Mouse (Mus musculus): ENCODE measurements around the gene Pcbp3. TPM values are rescaled to one million over a fixed set of nuclear protein-coding genes. Genes with fewer than 3 reads are reported as not detected.

The Pcbp3 gene
- polyA plus RNA-seq, 1 experiment from 2014 or later, result 11.9 TPM

GRCm38 (mm10) chr10:76809916-76810660 lies 151.6 kb downstream of the Pcbp3 start:
- H3K36me3 ChIP-seq (ENCODE audit: control insufficient read depth, insufficient read depth), result no peaks in the 10 kb centered on the region
- no peaks in the 10 kb centered on the region for H3K27me3 ChIP-seq (ENCODE audit: control insufficient read depth, insufficient read depth, low read length)
- H3K27ac ChIP-seq (ENCODE audit: low read length), result no peak overlapping the region
- H3K4me3 ChIP-seq (ENCODE audit: low read length), result no peak overlapping the region
- ATAC-seq (replicated peaks; ENCODE audit: extremely low read depth, insufficient read depth, low FRiP score), result no peak
- H3K9me3 ChIP-seq (replicated peaks; ENCODE audit: control insufficient read depth, low read length), result no peaks in the 10 kb centered on the region
- 63% methylated on average over 7 of the region's 7 CpGs for WGBS
- H3K4me2 ChIP-seq (ENCODE audit: low read depth, low read length), result no peak overlapping the region
- H3K4me1 ChIP-seq (ENCODE audit: control insufficient read depth, insufficient read depth, low read length), result 0 out of 2 replicates have a peak, but pooled peaks cover 2% of the 10 kb centered on the region
- no peak overlapping the region for H3K9ac ChIP-seq (ENCODE audit: low read length)

- H3K4me3 ChIP-seq (ENCODE audit: low read length), result no peak overlapping the region
- no peaks in the 10 kb centered on the region for H3K9me3 ChIP-seq (replicated peaks; ENCODE audit: control insufficient read depth, low read length)
- H3K4me1 ChIP-seq (ENCODE audit: control insufficient read depth, insufficient read depth, low read length), result 0 out of 2 replicates have a peak, but pooled peaks cover 2% of the 10 kb centered on the region
- H3K9ac ChIP-seq (ENCODE audit: low read length), result no peak overlapping the region
- 78% methylated on average over 11 of the region's 11 CpGs for WGBS
- H3K4me2 ChIP-seq (ENCODE audit: low read depth, low read length), result no peak overlapping the region
- H3K36me3 ChIP-seq (ENCODE audit: control insufficient read depth, insufficient read depth), result no peaks in the 10 kb centered on the region
- no peak overlapping the region for H3K27ac ChIP-seq (ENCODE audit: low read length)
- no peak for ATAC-seq (replicated peaks; ENCODE audit: extremely low read depth, insufficient read depth, low FRiP score)
- no peaks in the 10 kb centered on the region for H3K27me3 ChIP-seq (ENCODE audit: control insufficient read depth, insufficient read depth, low read length)
Observed at GRCm38 (mm10) chr10:76809439-76809838, 152.2 kb downstream of the Pcbp3 start.

- WGBS, result 69% methylated on average over 10 of the region's 10 CpGs
- ATAC-seq (replicated peaks; ENCODE audit: extremely low read depth, insufficient read depth, low FRiP score), result no peak
- Histone ChIP-seq H3K36me3 (ENCODE audit: control insufficient read depth, insufficient read depth) (no peaks in the 10 kb centered on the region), H3K9ac (ENCODE audit: low read length) (no peak overlapping the region), H3K4me1 (ENCODE audit: control insufficient read depth, insufficient read depth, low read length) (0 out of 2 replicates have a peak, but pooled peaks cover 2% of the 10 kb centered on the region), H3K9me3 (replicated peaks; ENCODE audit: control insufficient read depth, low read length) (no peaks in the 10 kb centered on the region), H3K27me3 (ENCODE audit: control insufficient read depth, insufficient read depth, low read length) (no peaks in the 10 kb centered on the region), H3K27ac (ENCODE audit: low read length) (no peak overlapping the region), H3K4me2 (ENCODE audit: low read depth, low read length) (no peak overlapping the region), H3K4me3 (ENCODE audit: low read length) (no peak overlapping the region)
Observed at GRCm38 (mm10) chr10:76808446-76809400, 153.0 kb downstream of the Pcbp3 start.

GRCm38 (mm10) chr10:76802500-76802885 lies 159.2 kb downstream of the Pcbp3 start:
- H3K4me3 ChIP-seq (ENCODE audit: low read length), result no peak overlapping the region
- H3K4me2 ChIP-seq (ENCODE audit: low read depth, low read length), result no peak overlapping the region
- H3K36me3 ChIP-seq (ENCODE audit: control insufficient read depth, insufficient read depth), result no peaks in the 10 kb centered on the region
- no peaks in the 10 kb centered on the region for H3K9me3 ChIP-seq (replicated peaks; ENCODE audit: control insufficient read depth, low read length)
- no peak overlapping the region for H3K27ac ChIP-seq (ENCODE audit: low read length)
- no peak for ATAC-seq (replicated peaks; ENCODE audit: extremely low read depth, insufficient read depth, low FRiP score)
- no peak overlapping the region for H3K9ac ChIP-seq (ENCODE audit: low read length)
- 76% methylated on average over 4 of the region's 4 CpGs for WGBS
- peaks cover 8% of the 10 kb centered on the region for H3K4me1 ChIP-seq (ENCODE audit: control insufficient read depth, insufficient read depth, low read length)
- H3K27me3 ChIP-seq (ENCODE audit: control insufficient read depth, insufficient read depth, low read length), result no peaks in the 10 kb centered on the region

GRCm38 (mm10) chr10:76801841-76802499 lies 159.7 kb downstream of the Pcbp3 start:
- no peaks in the 10 kb centered on the region for H3K27me3 ChIP-seq (ENCODE audit: control insufficient read depth, insufficient read depth, low read length)
- no peak overlapping the region for H3K27ac ChIP-seq (ENCODE audit: low read length)
- H3K36me3 ChIP-seq (ENCODE audit: control insufficient read depth, insufficient read depth), result no peaks in the 10 kb centered on the region
- H3K4me1 ChIP-seq (ENCODE audit: control insufficient read depth, insufficient read depth, low read length), result peaks cover 8% of the 10 kb centered on the region
- no peak overlapping the region for H3K4me3 ChIP-seq (ENCODE audit: low read length)
- no peak overlapping the region for H3K4me2 ChIP-seq (ENCODE audit: low read depth, low read length)
- 71% methylated on average over 6 of the region's 6 CpGs for whole genome bisulfite sequencing
- no peaks in the 10 kb centered on the region for H3K9me3 ChIP-seq (replicated peaks; ENCODE audit: control insufficient read depth, low read length)
- H3K9ac ChIP-seq (ENCODE audit: low read length), result no peak overlapping the region
- no peak for ATAC-seq (replicated peaks; ENCODE audit: extremely low read depth, insufficient read depth, low FRiP score)

- no peaks in the 10 kb centered on the region for H3K9me3 ChIP-seq (replicated peaks; ENCODE audit: control insufficient read depth, low read length)
- H3K27me3 ChIP-seq (ENCODE audit: control insufficient read depth, insufficient read depth, low read length), result no peaks in the 10 kb centered on the region
- H3K4me3 ChIP-seq (ENCODE audit: low read length), result no peak overlapping the region
- H3K9ac ChIP-seq (ENCODE audit: low read length), result no peak overlapping the region
- no peak overlapping the region for H3K4me2 ChIP-seq (ENCODE audit: low read depth, low read length)
- H3K27ac ChIP-seq (ENCODE audit: low read length), result no peak overlapping the region
- H3K36me3 ChIP-seq (ENCODE audit: control insufficient read depth, insufficient read depth), result no peaks in the 10 kb centered on the region
- WGBS, result 38% methylated on average over 5 of the region's 5 CpGs
- no peak for ATAC-seq (replicated peaks; ENCODE audit: extremely low read depth, insufficient read depth, low FRiP score)
- peaks cover 8% of the 10 kb centered on the region for H3K4me1 ChIP-seq (ENCODE audit: control insufficient read depth, insufficient read depth, low read length)
Observed at GRCm38 (mm10) chr10:76801237-76801641, 160.4 kb downstream of the Pcbp3 start.

- Histone ChIP-seq H3K9ac (ENCODE audit: low read length) (no peak overlapping the region), H3K4me2 (ENCODE audit: low read depth, low read length) (peak overlapping the region; percentile 13; the same call in 1 of the 2 replicates), H3K4me1 (ENCODE audit: control insufficient read depth, insufficient read depth, low read length) (peaks cover 8% of the 10 kb centered on the region), H3K27me3 (ENCODE audit: control insufficient read depth, insufficient read depth, low read length) (no peaks in the 10 kb centered on the region), H3K4me3 (ENCODE audit: low read length) (no peak overlapping the region), H3K9me3 (replicated peaks; ENCODE audit: control insufficient read depth, low read length) (no peaks in the 10 kb centered on the region), H3K36me3 (ENCODE audit: control insufficient read depth, insufficient read depth) (no peaks in the 10 kb centered on the region), H3K27ac (ENCODE audit: low read length) (no peak overlapping the region)
- ATAC-seq (replicated peaks; ENCODE audit: extremely low read depth, insufficient read depth, low FRiP score), result peak; percentile 45
- WGBS, result 57% methylated on average over 17 of the region's 17 CpGs
Observed at GRCm38 (mm10) chr10:76798751-76799585, 162.7 kb downstream of the Pcbp3 start.

GRCm38 (mm10) chr10:76794102-76794501 lies 167.6 kb downstream of the Pcbp3 start:
- WGBS, result 91% methylated on average over 3 of the region's 3 CpGs
- no peaks in the 10 kb centered on the region for H3K9me3 ChIP-seq (replicated peaks; ENCODE audit: control insufficient read depth, low read length)
- no peak overlapping the region for H3K4me2 ChIP-seq (ENCODE audit: low read depth, low read length)
- H3K4me3 ChIP-seq (ENCODE audit: low read length), result no peak overlapping the region
- no peaks in the 10 kb centered on the region for H3K36me3 ChIP-seq (ENCODE audit: control insufficient read depth, insufficient read depth)
- no peaks in the 10 kb centered on the region for H3K27me3 ChIP-seq (ENCODE audit: control insufficient read depth, insufficient read depth, low read length)
- ATAC-seq (replicated peaks; ENCODE audit: extremely low read depth, insufficient read depth, low FRiP score), result no peak
- no peak overlapping the region for H3K27ac ChIP-seq (ENCODE audit: low read length)
- H3K4me1 ChIP-seq (ENCODE audit: control insufficient read depth, insufficient read depth, low read length), result no peaks in the 10 kb centered on the region
- no peak overlapping the region for H3K9ac ChIP-seq (ENCODE audit: low read length)
